Mouse (Mus musculus): ENCODE measurements at regions not wholly inside any gene's neighbourhood (a gene's known extent, or its start where the extent isn't known, plus 50 kb on each side); places are given as distances from the start of the nearest gene placed in this dataset.

DNA sequence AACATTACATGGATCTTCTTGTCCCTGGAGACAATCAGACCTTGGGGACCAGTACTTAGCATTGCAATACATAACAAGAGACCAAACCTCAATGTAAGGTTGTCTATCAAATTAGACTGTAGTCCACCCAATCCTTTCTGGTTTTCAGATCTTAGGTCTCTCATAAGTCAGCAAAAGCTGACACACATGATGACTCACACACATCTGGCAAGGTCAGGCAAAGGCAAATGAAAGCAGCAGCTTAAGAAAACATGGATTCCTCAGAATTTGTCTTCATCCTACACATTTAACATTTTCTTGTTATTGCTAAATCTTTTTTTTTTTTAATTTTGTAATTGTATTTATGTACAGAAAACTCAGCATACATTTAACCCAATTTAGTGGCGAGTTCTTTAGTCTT lies 52.0 kb downstream of the Gm11983 start:
- no peak for DNase-seq (ENCODE audit: low spot score)
- Histone ChIP-seq H3K9me3 (replicated peaks) (0 out of 2 replicates have a peak, but pooled peaks cover 2% of the 10 kb centered on the region), H3K27me3 (ENCODE audit: low read depth, poor library complexity, severe bottlenecking) (no peaks in the 10 kb centered on the region), H3K36me3 (no peaks in the 10 kb centered on the region), H3K4me3 (no peak overlapping the region), H3K27ac (replicated peaks) (no peak overlapping the region), H3K4me1 (no peaks in the 10 kb centered on the region)
- 90% methylated on average over 1 of the region's 1 CpGs for WGBS

DNA sequence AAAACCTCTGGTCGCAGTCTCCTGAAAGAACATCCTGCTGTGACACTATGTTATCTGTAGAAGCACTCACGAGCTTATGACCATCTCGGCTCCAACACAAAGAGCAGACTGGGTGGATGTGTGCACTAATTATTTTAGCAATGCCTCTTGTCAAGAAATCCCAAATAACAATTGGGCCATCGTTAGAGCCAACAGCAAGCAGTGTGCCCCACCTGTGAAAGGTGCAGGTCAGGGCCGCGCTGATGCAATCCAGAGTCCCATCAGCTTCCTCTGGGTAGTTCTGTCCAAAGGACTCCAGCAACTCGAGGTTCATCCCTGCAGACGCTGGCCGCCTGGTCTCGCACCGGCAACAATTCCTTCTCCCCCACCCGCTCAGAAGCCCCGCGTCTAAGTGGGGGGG lies 54.6 kb downstream of the Gm11983 start:
- Histone ChIP-seq H3K27me3 (ENCODE audit: low read depth, poor library complexity, severe bottlenecking) (no peaks in the 10 kb centered on the region), H3K9me3 (replicated peaks) (no peaks in the 10 kb centered on the region), H3K4me3 (no peak overlapping the region), H3K4me1 (no peaks in the 10 kb centered on the region), H3K27ac (replicated peaks) (no peak overlapping the region), H3K36me3 (no peaks in the 10 kb centered on the region)
- DNase-seq (ENCODE audit: low spot score) = no peak
- WGBS = 95% methylated on average over 14 of the region's 14 CpGs

DNA sequence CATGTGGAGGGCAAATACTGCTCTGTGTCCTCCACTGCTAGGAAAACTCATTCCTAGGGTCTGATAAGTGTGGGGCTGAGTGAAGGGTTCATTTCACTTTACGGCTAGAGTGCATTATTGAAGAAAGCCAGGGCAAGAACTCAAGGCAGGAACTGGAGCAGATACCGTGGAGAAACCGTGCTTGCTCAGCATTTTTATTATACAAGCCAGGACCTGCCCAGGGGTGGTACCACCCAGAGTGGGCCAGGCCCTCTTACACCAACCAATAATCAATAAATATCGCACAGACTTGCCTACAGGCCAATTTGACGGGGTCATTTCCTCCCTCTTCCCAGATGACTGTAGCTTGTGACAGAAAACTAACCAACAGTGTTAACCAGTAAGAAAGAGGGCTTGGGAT lies 57.7 kb downstream of the Gm11983 start:
- no peaks in the 10 kb centered on the region for H3K9me3 ChIP-seq (replicated peaks)
- 83% methylated on average over 5 of the region's 5 CpGs for WGBS

DNA sequence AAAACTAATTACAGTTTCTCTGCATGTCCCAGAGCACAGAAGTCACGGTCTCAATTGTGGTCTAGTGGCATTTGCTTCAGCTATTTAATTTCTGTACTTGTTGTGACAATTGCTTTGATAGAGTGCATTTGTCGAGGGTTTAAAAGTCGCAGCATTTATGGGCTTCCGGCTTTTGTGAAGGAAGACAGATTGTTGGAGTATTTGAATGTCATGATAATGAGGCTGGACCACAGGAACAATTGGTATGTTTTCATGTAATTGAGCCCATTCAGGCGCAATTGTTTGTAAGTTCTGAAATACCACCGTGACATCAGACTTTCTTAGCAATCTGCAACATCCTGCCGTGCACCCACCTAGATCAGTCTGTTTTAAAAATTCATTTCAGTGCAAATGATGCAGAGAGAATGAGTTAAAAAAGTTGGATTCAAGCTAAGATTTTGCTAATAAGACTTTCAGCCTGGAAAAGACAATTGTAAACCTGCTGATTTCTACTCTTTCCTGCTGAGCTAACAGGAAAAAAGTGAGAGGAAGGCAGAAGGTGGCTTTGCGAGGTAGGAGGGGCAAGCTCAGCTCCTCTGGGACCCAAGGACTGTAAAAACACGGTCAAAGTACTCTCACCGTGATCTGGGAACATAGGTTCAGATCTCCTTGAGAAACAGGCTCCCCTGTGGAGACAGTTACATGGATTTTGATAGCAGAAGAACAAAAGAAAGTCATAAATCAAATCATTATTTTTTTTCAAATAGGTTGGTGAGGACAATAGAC lies 58.7 kb downstream of the Gm11983 start:
- Histone ChIP-seq H3K27ac (replicated peaks) (no peak overlapping the region), H3K9me3 (replicated peaks) (no peaks in the 10 kb centered on the region), H3K36me3 (no peaks in the 10 kb centered on the region), H3K4me1 (no peaks in the 10 kb centered on the region), H3K27me3 (ENCODE audit: low read depth, poor library complexity, severe bottlenecking) (no peaks in the 10 kb centered on the region), H3K4me3 (no peak overlapping the region)
- 48% methylated on average over 10 of the region's 10 CpGs for WGBS
- DNase-seq (ENCODE audit: low spot score) = no peak

More for the DNA sequence above, 57.7 kb downstream of the Gm11983 start:
- no peaks in the 10 kb centered on the region for H3K4me1 ChIP-seq
- H3K27ac ChIP-seq (replicated peaks) = no peak overlapping the region
- no peak for DNase-seq (ENCODE audit: low spot score)
- no peak overlapping the region for H3K4me3 ChIP-seq
- H3K27me3 ChIP-seq (ENCODE audit: low read depth, poor library complexity, severe bottlenecking) = no peaks in the 10 kb centered on the region
- no peaks in the 10 kb centered on the region for H3K36me3 ChIP-seq

DNA sequence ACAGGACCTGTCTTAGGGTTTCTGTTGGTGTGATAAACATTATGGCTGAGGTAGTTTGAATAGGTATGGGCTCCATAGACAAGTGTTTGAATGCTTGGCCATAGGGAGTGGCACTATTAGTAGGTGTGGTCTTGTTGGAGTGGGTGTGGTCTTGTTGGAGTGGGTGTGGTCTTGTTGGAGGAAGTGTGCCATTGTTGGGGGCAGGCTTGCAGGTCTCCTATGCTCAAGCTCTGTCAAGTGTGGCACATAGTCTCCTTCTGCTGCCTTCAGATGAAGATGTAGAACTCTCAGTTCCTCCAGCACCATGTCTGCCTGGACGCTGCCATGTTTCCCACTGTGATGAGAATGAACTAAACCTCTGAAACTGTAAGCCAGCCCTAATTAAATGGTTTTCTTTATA lies 59.9 kb downstream of the Gm11983 start:
- no peaks in the 10 kb centered on the region for H3K4me1 ChIP-seq
- no peak overlapping the region for H3K27ac ChIP-seq (replicated peaks)
- H3K27me3 ChIP-seq (ENCODE audit: low read depth, poor library complexity, severe bottlenecking) = no peaks in the 10 kb centered on the region
- 94% methylated on average over 1 of the region's 1 CpGs for WGBS
- H3K9me3 ChIP-seq (replicated peaks) = no peaks in the 10 kb centered on the region
- H3K36me3 ChIP-seq = no peaks in the 10 kb centered on the region
- H3K4me3 ChIP-seq = no peak overlapping the region
- DNase-seq (ENCODE audit: low spot score) = no peak

DNA sequence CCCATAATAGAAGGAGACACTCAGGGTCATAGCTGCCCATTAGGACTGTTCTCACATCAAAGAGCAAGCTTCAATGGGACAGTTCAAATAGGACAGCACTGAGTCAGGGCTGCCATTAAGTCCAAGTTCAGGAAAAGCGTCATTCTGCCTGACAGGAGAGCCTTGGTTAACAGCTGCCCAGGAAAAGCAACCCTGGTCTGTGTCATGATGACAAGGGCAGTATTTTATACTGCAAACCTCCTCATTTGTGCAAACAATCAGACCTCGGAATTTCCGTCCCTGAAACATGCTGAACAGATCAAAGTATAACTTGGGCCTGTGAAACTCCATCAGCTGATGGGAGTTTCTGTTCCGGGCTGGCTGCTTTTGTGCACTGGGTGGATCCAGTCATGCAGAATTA lies 62.8 kb downstream of the Gm11983 start:
- Histone ChIP-seq H3K9me3 (replicated peaks) (no peaks in the 10 kb centered on the region), H3K4me1 (no peaks in the 10 kb centered on the region), H3K36me3 (no peaks in the 10 kb centered on the region), H3K27me3 (ENCODE audit: low read depth, poor library complexity, severe bottlenecking) (no peaks in the 10 kb centered on the region), H3K27ac (replicated peaks) (no peak overlapping the region), H3K4me3 (no peak overlapping the region)
- no peak for DNase-seq (ENCODE audit: low spot score)
- WGBS = 84% methylated on average over 4 of the region's 4 CpGs

DNA sequence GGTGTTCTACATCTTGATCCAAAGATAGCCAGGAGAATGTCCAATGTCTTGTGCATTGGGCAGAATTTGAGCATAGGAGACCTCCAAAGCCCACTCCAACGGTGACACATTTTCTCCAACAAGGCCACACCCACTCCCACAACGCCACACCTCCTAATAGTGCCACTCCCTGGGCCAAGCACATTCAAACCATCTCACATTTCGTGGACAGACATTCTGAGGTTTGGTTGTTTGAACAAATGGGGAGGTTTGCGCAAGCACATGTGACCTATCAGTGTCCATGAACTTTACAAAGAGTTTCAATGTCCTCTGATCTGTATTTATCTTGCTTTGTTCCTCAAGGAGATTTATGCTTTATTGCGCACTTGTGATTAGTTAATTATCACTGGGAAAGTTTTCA lies 63.5 kb downstream of the Gm11983 start:
- no peaks in the 10 kb centered on the region for H3K9me3 ChIP-seq (replicated peaks)
- H3K36me3 ChIP-seq = no peaks in the 10 kb centered on the region
- WGBS = 90% methylated on average over 5 of the region's 5 CpGs
- no peak for DNase-seq (ENCODE audit: low spot score)
- no peaks in the 10 kb centered on the region for H3K27me3 ChIP-seq (ENCODE audit: low read depth, poor library complexity, severe bottlenecking)
- H3K4me3 ChIP-seq = no peak overlapping the region
- no peaks in the 10 kb centered on the region for H3K4me1 ChIP-seq
- H3K27ac ChIP-seq (replicated peaks) = no peak overlapping the region

GRCm38 (mm10) chr11:6773364-6773763 lies 64.1 kb downstream of the Gm11983 start:
- H3K4me1 ChIP-seq = no peaks in the 10 kb centered on the region
- no peak overlapping the region for H3K4me3 ChIP-seq
- H3K9me3 ChIP-seq (replicated peaks) = no peaks in the 10 kb centered on the region
- no peaks in the 10 kb centered on the region for H3K27me3 ChIP-seq (ENCODE audit: low read depth, poor library complexity, severe bottlenecking)
- no peaks in the 10 kb centered on the region for H3K36me3 ChIP-seq
- no peak overlapping the region for H3K27ac ChIP-seq (replicated peaks)
- WGBS = 20% methylated on average over 1 of the region's 1 CpGs
- no peak for DNase-seq (ENCODE audit: low spot score)

- Histone ChIP-seq H3K36me3 (no peaks in the 10 kb centered on the region), H3K4me1 (no peaks in the 10 kb centered on the region), H3K4me3 (no peak overlapping the region), H3K27me3 (ENCODE audit: low read depth, poor library complexity, severe bottlenecking) (no peaks in the 10 kb centered on the region), H3K27ac (replicated peaks) (no peak overlapping the region), H3K9me3 (replicated peaks) (no peaks in the 10 kb centered on the region)
- no peak for DNase-seq (ENCODE audit: low spot score)
- 82% methylated on average over 7 of the region's 7 CpGs for WGBS
These were observed 68.1 kb downstream of the Gm11983 start for GRCm38 (mm10) chr11:6769437-6769765.

- Histone ChIP-seq H3K4me3 (no peak overlapping the region), H3K27me3 (ENCODE audit: low read depth, poor library complexity, severe bottlenecking) (no peaks in the 10 kb centered on the region), H3K4me1 (no peaks in the 10 kb centered on the region), H3K36me3 (no peaks in the 10 kb centered on the region), H3K27ac (replicated peaks) (no peak overlapping the region), H3K9me3 (replicated peaks) (no peaks in the 10 kb centered on the region)
- DNase-seq (ENCODE audit: low spot score) = peak; percentile 75
- 55% methylated on average over 22 of the region's 22 CpGs for WGBS
These were observed 68.6 kb downstream of the Gm11983 start for GRCm38 (mm10) chr11:6768599-6769436.

GRCm38 (mm10) chr11:6766725-6767124 lies 70.7 kb downstream of the Gm11983 start:
- H3K4me1 ChIP-seq = no peaks in the 10 kb centered on the region
- H3K36me3 ChIP-seq = no peaks in the 10 kb centered on the region
- 76% methylated on average over 7 of the region's 7 CpGs for WGBS
- no peak overlapping the region for H3K4me3 ChIP-seq
- H3K27me3 ChIP-seq (ENCODE audit: low read depth, poor library complexity, severe bottlenecking) = no peaks in the 10 kb centered on the region
- H3K9me3 ChIP-seq (replicated peaks) = no peaks in the 10 kb centered on the region
- H3K27ac ChIP-seq (replicated peaks) = no peak overlapping the region
- DNase-seq (ENCODE audit: low spot score) = no peak

DNA sequence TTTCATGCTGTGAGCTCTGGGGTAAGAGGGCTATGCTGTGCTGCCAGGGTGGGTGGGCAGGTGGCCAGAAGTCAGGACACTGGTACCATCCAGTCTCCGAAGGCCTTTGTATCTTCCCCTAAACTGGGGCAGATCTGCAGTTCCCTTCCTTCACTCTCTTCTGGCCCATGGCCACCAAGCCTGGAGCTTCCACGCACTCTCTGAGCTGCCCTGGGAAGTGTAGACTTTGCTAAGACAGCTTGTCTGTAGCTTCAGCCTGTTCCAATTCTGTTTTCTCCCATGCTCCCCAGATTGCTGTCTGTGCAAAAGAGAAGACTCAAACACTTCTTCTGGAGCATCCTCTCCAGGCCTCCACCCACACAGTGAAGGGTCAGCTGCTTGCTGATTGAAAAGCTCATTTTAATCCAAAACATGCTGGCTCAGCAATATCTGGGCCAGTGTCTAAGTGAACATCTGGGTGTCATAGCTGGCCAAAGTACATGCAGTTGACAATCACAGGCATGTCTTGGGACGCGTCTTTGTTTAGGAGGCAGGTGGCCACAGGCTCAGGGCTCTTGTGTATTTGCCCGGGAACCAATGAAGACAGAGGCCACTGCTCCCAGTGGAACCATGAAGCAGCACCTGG lies 72.0 kb downstream of the Gm11983 start:
- DNase-seq (ENCODE audit: low spot score) = no peak
- Histone ChIP-seq H3K27me3 (ENCODE audit: low read depth, poor library complexity, severe bottlenecking) (no peaks in the 10 kb centered on the region), H3K9me3 (replicated peaks) (no peaks in the 10 kb centered on the region), H3K27ac (replicated peaks) (no peak overlapping the region), H3K4me3 (no peak overlapping the region), H3K4me1 (no peaks in the 10 kb centered on the region), H3K36me3 (no peaks in the 10 kb centered on the region)
- 97% methylated on average over 5 of the region's 5 CpGs for WGBS

- H3K4me3 ChIP-seq = no peak overlapping the region
- H3K9me3 ChIP-seq (replicated peaks) = no peaks in the 10 kb centered on the region
- no peaks in the 10 kb centered on the region for H3K27me3 ChIP-seq (ENCODE audit: low read depth, poor library complexity, severe bottlenecking)
- H3K27ac ChIP-seq (replicated peaks) = no peak overlapping the region
- no peak for DNase-seq (ENCODE audit: low spot score)
- H3K36me3 ChIP-seq = no peaks in the 10 kb centered on the region
- H3K4me1 ChIP-seq = no peaks in the 10 kb centered on the region
- 92% methylated on average over 3 of the region's 3 CpGs for WGBS
These were observed 73.3 kb downstream of the Gm11983 start for GRCm38 (mm10) chr11:6764186-6764585.

Measured in midbrain, embryonic 10.5 days (tissue).